9 mouse cellular contexts compared by ENCODE assay signal in genomic region chr3:68761626-68762331, GRCm38 (mm10).
DNase-seq lines count a peak whose midpoint lies in the region; ATAC-seq and TF ChIP-seq lines count a peak whose summit lies in the region.
"Had no signal": no experiment of that assay in that cellular context is flagged by ENCODE, and none has a peak within 500 bp of the region (broad histone marks: within the 10 kb centered on the region; RNA-seq: fewer than 3 reads in every experiment).

No protein-coding gene starts in this region.

- H3K9ac ChIP-seq in hindbrain, embryonic 15.5 days: no peak overlapping the region
- no peak overlapping the region for H3K9ac ChIP-seq in hindbrain, postnatal 0 days (replicated peaks; ENCODE audit: low read length)
- H3K9ac ChIP-seq in heart, postnatal 0 days (replicated peaks; ENCODE audit: low read depth, low read length): no peak overlapping the region
- H3K9ac ChIP-seq in liver, embryonic 16.5 days (ENCODE audit: low read depth, low read length): no peak overlapping the region

- no peak overlapping the region for H3K4me3 ChIP-seq in hindbrain, embryonic 15.5 days
- H3K4me3 ChIP-seq in hindbrain, postnatal 0 days (ENCODE audit: low read length): no peak overlapping the region
- H3K4me3 ChIP-seq in heart, postnatal 0 days (ENCODE audit: low read depth, low read length): no peak overlapping the region
- no peak overlapping the region for H3K4me3 ChIP-seq in liver, embryonic 16.5 days (ENCODE audit: low read depth, low read length)
- H3K4me3 ChIP-seq: erythroblast, embryonic 14.5 days had no signal

- no peak for DNase-seq in hindbrain, postnatal 0 days (ENCODE audit: low spot score)
- peak; percentile 48 for DNase-seq in ZHBTc4 (ENCODE audit: low read depth, low spot score)
- peak; percentile 70 for DNase-seq in heart, postnatal 0 days (ENCODE audit: low spot score)
- no peak for DNase-seq in adrenal gland, adult 18-20 months (ENCODE audit: low spot score in 2 of 2)
- no peak for DNase-seq in frontal cortex, adult 2 months (ENCODE audit: extremely low spot score in 1 of 2, low spot score in 1 of 2)
- DNase-seq in frontal cortex, postnatal 36 days (ENCODE audit: low spot score in 2 of 2): no peak

- no peak for TF ChIP-seq CTCF in hindbrain, postnatal 0 days (IDR thresholded peaks at IDR 0.05; ENCODE audit: low read depth)
- TF ChIP-seq CTCF in heart, postnatal 0 days (IDR thresholded peaks at IDR 0.05; ENCODE audit: low read depth): no peak

- peak; percentile 60; the same call in 1 of the 2 replicates for TF ChIP-seq EP300 in heart, postnatal 0 days (IDR thresholded peaks at IDR 0.05; ENCODE audit: low read depth)

- H3K9me3 ChIP-seq in hindbrain, embryonic 15.5 days: no peaks in the 10 kb centered on the region
- H3K9me3 ChIP-seq in hindbrain, postnatal 0 days (ENCODE audit: low read length): no peaks in the 10 kb centered on the region
- H3K9me3 ChIP-seq in heart, postnatal 0 days (replicated peaks; ENCODE audit: control insufficient read depth, low read length): no peaks in the 10 kb centered on the region
- no peaks in the 10 kb centered on the region for H3K9me3 ChIP-seq in liver, embryonic 16.5 days (replicated peaks; ENCODE audit: control insufficient read depth, low read length)

- no peak for ATAC-seq in hindbrain, embryonic 15.5 days (ENCODE audit: low FRiP score, low read depth)
- ATAC-seq in hindbrain, postnatal 0 days: no peak
- peak; percentile 56 for ATAC-seq in heart, postnatal 0 days (ENCODE audit: insufficient read depth, low read depth)
- ATAC-seq in liver, embryonic 16.5 days (ENCODE audit: low read depth): no peak

- H3K27me3 ChIP-seq in hindbrain, embryonic 15.5 days: no peaks in the 10 kb centered on the region
- H3K27me3 ChIP-seq in hindbrain, postnatal 0 days (ENCODE audit: insufficient read depth, low read length): no peaks in the 10 kb centered on the region
- no peaks in the 10 kb centered on the region for H3K27me3 ChIP-seq in heart, postnatal 0 days (ENCODE audit: control insufficient read depth, insufficient read depth, low read length)
- H3K27me3 ChIP-seq in liver, embryonic 16.5 days (ENCODE audit: control insufficient read depth, insufficient read depth, low read depth, low read length): no peaks in the 10 kb centered on the region

- no peaks in the 10 kb centered on the region for H3K36me3 ChIP-seq in hindbrain, embryonic 15.5 days
- H3K36me3 ChIP-seq in hindbrain, postnatal 0 days (ENCODE audit: insufficient read depth, low read length): no peaks in the 10 kb centered on the region
- H3K36me3 ChIP-seq in heart, postnatal 0 days (replicated peaks; ENCODE audit: control insufficient read depth, insufficient read depth, low read length): no peaks in the 10 kb centered on the region
- no peaks in the 10 kb centered on the region for H3K36me3 ChIP-seq in liver, embryonic 16.5 days (ENCODE audit: control insufficient read depth, insufficient read depth)

- H3K27ac ChIP-seq in hindbrain, embryonic 15.5 days (replicated peaks): peak overlapping the region; percentile 50; the same call in 1 of the 2 replicates
- H3K27ac ChIP-seq in hindbrain, postnatal 0 days: no peak overlapping the region
- H3K27ac ChIP-seq in heart, postnatal 0 days (ENCODE audit: low read depth): peak overlapping the region; percentile 69
- no peak overlapping the region for H3K27ac ChIP-seq in liver, embryonic 16.5 days (ENCODE audit: low read length)

- 33% methylated on average over 11 of the region's 11 CpGs for WGBS in hindbrain, embryonic 15.5 days
- 39% methylated on average over 11 of the region's 11 CpGs for WGBS in hindbrain, postnatal 0 days
- WGBS in heart, postnatal 0 days: 28% methylated on average over 11 of the region's 11 CpGs
- 9% methylated on average over 11 of the region's 11 CpGs for WGBS in liver, embryonic 16.5 days (ENCODE audit: insufficient replicate concordance)

- no peaks in the 10 kb centered on the region; the same call in 1 of the 2 replicates for H3K4me1 ChIP-seq in hindbrain, embryonic 15.5 days (replicated peaks)
- no peaks in the 10 kb centered on the region for H3K4me1 ChIP-seq in hindbrain, postnatal 0 days (ENCODE audit: insufficient read depth, low read length)
- peaks cover 34% of the 10 kb centered on the region for H3K4me1 ChIP-seq in heart, postnatal 0 days (ENCODE audit: control insufficient read depth, insufficient read depth)
- H3K4me1 ChIP-seq in liver, embryonic 16.5 days (ENCODE audit: control insufficient read depth, low read depth, low read length): no peaks in the 10 kb centered on the region

- H3K4me2 ChIP-seq in hindbrain, embryonic 15.5 days: no peak overlapping the region
- H3K4me2 ChIP-seq in hindbrain, postnatal 0 days (ENCODE audit: low read depth, low read length): no peak overlapping the region
- H3K4me2 ChIP-seq in heart, postnatal 0 days (ENCODE audit: low read depth, low read length): peak overlapping the region; percentile 1; the same call in 1 of the 2 replicates
- 0 out of 2 replicates have a peak overlapping the region, but pooled peaks have one; percentile 1 for H3K4me2 ChIP-seq in liver, embryonic 16.5 days (ENCODE audit: low read depth, low read length)

Comparison
In these comparisons a context has a peak if more than half of its experiments do, and no peak if none do; other contexts are left out.
1. H3K27ac ChIP-seq: peak in hindbrain, embryonic 15.5 days (single experiment) and heart, postnatal 0 days (single experiment); none in hindbrain, postnatal 0 days (single experiment) and liver, embryonic 16.5 days (single experiment).
2. H3K4me2 ChIP-seq: peak in heart, postnatal 0 days (single experiment) and liver, embryonic 16.5 days (single experiment); none in hindbrain, embryonic 15.5 days (single experiment) and hindbrain, postnatal 0 days (single experiment).
3. DNase-seq: peak in ZHBTc4 (single experiment) and heart, postnatal 0 days (single experiment); none in hindbrain, postnatal 0 days (single experiment), adrenal gland, adult 18-20 months (0 of 2), frontal cortex, adult 2 months (0 of 2) and frontal cortex, postnatal 36 days (0 of 2).